Mouse (Mus musculus) thymus, postnatal 36 days (tissue): Measurements from ENCODE around the gene Fbxo10.
"Not testable (repeated sequence)": the region's sequence is repeated elsewhere in the genome, so short reads cannot be mapped to it uniquely, and the experiment has no call there.

Experiments used
- DNase-seq, 2 experiments: peaks; one replicate each; pipeline ENCODE4 v3.0.0; 2022; ENCODE audit warnings: mixed read lengths in 2 of 2

The Fbxo10 gene

GRCm38 (mm10) chr4:45047286-45047887 is 37.0 kb downstream of the Fbxo10 start:
- DNase-seq: no peak

GRCm38 (mm10) chr4:45046679-45047078 is 37.7 kb downstream of the Fbxo10 start:
- no peak for DNase-seq

DNA sequence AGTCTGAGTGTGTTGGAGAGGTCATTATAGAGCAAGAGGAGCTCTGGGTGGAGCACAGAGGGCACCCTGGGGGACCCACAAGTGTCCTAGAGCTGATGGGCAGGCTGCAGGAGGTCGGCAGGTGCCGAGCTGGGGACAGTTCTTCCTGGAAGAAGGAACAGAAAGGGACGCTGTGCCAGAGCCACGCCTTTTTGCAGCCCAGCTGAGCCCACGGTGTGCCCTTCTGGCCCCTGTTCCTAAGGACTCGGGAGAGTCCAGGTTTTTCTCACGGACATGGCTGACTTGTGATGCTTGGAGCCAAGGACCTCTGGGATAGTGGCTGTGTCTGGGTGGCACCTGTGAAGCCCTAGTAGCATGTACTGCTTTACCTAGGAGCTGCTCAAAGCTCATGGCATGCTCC is 43.6 kb downstream of the Fbxo10 start:
- no peak for DNase-seq

DNA sequence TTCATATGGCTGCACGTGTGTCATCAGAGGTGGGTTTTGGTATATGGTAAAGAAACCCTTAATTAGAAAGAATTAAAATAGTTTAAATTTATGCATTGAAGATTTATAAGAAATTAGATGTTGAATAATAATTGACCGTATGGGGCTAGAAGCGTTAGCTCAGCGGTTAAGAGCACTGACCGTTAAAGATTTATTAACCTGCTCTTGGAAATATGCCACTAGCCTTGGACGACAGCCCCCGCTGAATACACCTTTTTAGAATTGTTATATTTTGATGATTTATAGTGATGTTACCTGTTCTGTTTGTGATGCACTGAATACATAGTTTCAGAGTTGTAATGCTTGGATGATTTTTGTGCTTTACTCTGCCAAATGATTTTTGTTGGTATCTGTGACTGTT is 44.9 kb downstream of the Fbxo10 start:
- not testable (repeated sequence) for DNase-seq

- not testable (repeated sequence) for DNase-seq
Measured at GRCm38 (mm10) chr4:45038879-45039278, 45.5 kb downstream of the Fbxo10 start.

DNA sequence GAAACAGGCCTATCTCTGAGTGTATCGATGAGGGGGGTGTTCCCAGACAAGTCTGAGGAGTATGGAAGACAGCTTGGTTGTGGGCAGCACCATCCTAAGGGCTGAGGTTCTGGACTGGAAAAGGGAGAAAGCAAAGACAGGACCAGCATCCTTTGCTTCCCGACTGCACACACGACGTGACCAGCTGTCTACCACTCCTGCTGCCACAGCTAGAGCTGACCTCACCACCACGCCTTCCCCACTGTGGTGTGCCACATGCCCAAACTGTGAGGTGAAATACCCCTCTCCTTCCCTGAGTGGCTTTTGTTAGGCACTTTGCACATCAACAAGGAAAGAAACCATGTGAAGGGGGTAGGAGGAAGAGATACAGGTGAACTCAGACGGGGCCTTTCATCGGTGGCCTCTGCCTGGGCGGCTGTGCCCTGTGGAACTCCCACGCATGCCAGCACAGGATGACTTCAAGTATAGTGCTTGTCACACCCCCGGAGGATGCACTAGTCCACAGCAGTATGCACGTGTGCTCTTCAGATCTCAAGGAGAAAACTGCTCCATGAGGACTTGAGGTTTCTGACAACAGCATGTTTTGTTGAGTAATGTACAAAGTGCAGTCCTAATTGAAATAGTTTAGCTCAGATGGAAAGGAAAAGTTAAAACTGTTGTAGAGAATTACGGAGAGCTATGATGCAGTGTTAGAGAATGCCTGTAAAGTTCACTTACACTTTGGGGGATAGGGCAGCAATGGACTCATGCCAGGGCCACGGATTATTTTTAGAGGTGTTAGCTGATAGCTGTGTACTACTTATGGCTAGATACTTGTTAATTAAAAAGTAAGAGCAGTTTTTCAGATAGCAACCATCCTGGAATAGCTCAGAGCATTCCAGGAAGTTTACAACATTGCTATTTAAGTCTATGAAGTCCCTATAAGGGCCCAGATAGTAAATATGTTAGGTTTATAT is 46.7 kb downstream of the Fbxo10 start:
- no peak for DNase-seq

- no peak for DNase-seq
Measured at GRCm38 (mm10) chr4:45036571-45036970, 47.8 kb downstream of the Fbxo10 start.

DNA sequence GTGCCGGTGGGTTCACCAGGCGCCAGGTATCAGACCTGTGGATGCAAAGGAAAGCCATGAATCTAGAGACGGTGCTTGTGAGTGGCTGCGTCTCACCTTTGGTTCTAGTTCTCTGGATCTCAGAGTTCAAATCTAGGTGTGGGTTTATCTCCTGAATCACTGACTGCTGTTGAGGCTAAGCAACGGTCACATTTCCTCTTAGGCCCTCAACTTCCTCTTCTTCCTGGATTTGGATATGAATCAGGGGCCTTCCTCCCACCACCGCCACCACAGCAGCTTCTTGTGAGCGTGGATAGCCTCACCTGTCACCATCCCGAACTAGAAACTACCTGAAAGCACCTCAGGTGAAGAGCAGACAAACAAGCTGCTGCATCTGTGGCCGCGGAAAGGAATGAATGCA is 48.4 kb downstream of the Fbxo10 start:
- DNase-seq: no peak

GRCm38 (mm10) chr4:45034693-45035628 is 49.4 kb downstream of the Fbxo10 start:
- DNase-seq: no peak

- DNase-seq: no peak
Measured at GRCm38 (mm10) chr4:45032586-45032985, 51.8 kb downstream of the Fbxo10 start.

DNA sequence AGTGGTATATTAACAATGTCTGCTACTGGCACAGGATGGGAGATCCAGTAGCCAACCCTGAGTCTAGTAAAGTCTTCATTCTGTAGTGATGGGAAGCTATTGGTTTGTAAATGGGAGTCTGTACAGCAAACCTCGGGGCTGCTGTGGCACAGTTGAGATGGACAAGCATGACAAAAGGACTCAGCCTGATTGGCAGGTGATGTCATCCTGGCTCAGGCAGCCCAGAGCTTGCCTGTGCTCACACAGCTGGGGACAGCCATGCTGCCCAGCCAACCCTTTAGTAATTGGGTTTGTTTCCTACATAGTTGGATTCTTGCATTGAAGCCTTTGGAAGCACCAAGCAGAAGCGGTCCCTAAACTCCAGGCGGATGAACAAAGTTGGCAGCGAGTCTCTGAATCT is 57.9 kb downstream of the Fbxo10 start:
- no peak for DNase-seq

DNA sequence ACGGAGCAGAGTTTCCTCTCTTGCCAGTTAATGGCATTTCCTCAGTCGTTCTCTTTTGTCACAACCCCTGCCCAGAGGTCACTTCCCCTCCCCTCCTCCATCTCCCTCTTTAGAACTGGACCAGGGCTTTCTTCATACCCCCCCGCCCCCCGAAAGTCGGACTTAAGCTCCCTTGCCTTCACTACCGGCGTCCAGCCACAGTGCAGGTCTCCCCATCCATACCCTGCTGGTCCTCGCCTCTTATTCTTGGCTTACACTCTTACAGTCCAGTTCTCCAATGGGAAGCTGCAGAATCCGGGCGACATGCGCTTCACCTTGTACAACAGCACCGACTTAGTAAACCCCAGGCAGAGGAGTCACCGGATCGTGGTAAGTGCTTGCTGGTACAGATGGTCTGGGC is 65.4 kb downstream of the Fbxo10 start:
- DNase-seq: no peak

GRCm38 (mm10) chr4:45018452-45018980 is 65.9 kb downstream of the Fbxo10 start, which contains the start of gene Polr1e:
TSS of gene Polr1e (plus strand) at chr4:45018583.
- peak; percentile 92 to 94 for DNase-seq

- DNase-seq: peak in 1 of 2 experiments; percentile 24
Measured at GRCm38 (mm10) chr4:45015615-45016014, 68.8 kb downstream of the Fbxo10 start.

- DNase-seq: no peak
Measured at GRCm38 (mm10) chr4:45013537-45013936, 70.9 kb downstream of the Fbxo10 start.

- DNase-seq: no peak
Measured at GRCm38 (mm10) chr4:45013031-45013431, 71.4 kb downstream of the Fbxo10 start.

- DNase-seq: peak; percentile 98 to 100
Measured at GRCm38 (mm10) chr4:45012105-45012975, 72.1 kb downstream of the Fbxo10 start, which contains the start of gene Zbtb5. TSS of gene Zbtb5 (minus strand) at chr4:45012412.

DNA sequence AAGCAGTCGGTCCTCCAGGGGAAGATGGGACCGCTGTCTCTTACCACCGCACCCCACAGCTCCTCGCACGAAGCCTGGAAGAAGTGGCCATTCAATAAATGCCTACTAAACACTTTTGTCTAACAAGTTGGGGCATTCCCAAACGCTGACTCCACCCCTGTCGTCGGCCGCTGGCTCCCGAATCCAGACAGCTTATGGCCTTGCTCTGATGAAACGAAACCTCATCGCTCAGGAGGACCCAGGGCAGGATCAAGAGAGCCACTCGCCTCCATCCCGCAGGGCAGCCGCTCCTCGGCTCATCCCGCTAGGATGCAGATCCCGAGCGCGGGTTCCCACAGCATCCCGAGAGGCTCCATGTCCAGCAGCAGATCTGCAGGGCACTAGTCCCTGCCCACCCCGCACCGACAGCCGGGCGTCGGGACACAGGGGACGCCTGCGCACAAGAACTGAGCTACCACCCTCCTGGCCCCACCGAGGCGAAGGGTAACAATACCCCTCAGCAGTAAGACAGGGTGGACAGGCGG is 72.8 kb downstream of the Fbxo10 start:
- DNase-seq: no peak

- no peak for DNase-seq
Measured at GRCm38 (mm10) chr4:45010806-45011415, 73.5 kb downstream of the Fbxo10 start.

DNA sequence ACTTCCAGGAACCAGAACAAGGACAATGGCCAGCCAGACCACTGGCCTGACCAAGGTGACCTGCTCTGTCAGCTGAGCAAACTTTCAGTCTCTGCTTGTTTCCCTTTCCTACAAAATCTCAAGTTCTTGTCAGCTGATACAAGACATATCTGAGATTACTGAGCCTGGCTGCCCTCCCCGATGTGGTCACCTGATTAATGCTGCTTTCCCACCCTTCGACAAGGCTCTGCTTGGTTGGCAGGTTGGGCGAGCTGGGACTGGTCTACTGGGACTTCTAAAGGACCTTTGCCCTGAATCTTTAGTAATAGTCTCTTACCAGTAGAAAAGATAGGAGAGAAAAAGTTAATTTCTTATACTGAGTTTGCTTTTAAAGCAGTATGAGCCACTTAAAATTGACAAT is 79.0 kb downstream of the Fbxo10 start:
- DNase-seq: no peak

GRCm38 (mm10) chr4:45000001-45000400 is 84.4 kb downstream of the Fbxo10 start:
- DNase-seq: no peak
